Mouse (Mus musculus): ENCODE measurements around the gene Dop1b. TPM values are rescaled to one million over a fixed set of nuclear protein-coding genes. Genes with fewer than 3 reads are reported as not detected.
"Not testable (repeated sequence)": the region's sequence is repeated elsewhere in the genome, so short reads cannot be mapped to it uniquely, and the experiment has no call there.

The Dop1b gene
- polyA plus RNA-seq, 1 experiment, result 89.3 TPM

DNA sequence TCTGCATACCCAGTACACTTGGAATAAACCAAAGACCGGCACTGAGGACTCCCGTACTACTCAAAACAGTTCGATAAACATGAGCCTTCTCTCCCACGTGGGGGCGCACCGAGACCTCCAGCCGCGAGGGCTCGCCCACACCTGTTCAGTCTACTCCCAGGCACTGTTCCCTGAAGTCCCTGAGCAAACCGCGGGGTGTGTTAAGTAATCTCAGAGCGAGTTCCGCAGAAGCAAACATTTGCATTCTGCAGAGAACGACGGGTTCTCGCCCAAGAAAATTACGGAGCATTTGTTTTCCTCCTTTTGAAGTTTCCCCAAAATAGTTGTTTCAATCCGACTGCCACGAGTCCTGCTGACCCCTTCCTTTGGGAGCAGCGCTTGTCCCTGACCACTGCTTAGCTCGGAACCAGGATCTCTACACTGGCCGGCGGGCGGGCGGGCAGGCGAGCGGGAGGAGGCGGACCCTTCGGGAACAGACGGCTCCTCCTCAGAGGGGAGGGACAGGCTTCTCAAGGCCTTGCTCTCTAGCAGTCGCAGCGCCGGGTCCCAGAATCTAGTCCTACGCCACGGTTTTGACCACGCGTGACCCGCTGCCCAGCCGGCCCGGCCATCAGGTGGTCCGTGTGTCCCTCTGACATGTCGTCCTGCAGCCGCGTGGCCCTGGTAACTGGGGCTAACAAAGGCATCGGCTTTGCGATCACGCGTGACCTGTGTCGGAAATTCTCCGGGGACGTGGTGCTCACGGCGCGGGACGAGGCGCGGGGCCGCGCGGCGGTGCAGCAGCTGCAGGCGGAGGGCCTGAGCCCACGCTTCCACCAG, 28.8 kb upstream of the Dop1b start, which contains the start of gene Cbr3:
Gene Cbr3 (plus strand): TSS at position 527 of the 819 bp plus-strand sequence.
- Histone ChIP-seq H3K4me3 (ENCODE audit: insufficient read depth, low read length) (peak within 1 kb of the TSS; percentile 89), H3K4me1 (ENCODE audit: control insufficient read depth, insufficient read depth, low read length) (0 out of 2 replicates have a peak, but pooled peaks cover 2% of the 10 kb centered on the region), H3K27ac (ENCODE audit: insufficient read depth, low read length) (peak within 1 kb of the TSS; percentile 67)
- no peak for TF ChIP-seq POLR2A (IDR thresholded peaks at IDR 0.05; ENCODE audit: extremely low read depth, insufficient read depth, low read length)
- TF ChIP-seq CTCF (IDR thresholded peaks at IDR 0.05; ENCODE audit: extremely low read depth, insufficient read depth, low read length), result peak; percentile 43

- Histone ChIP-seq H3K4me1 (ENCODE audit: control insufficient read depth, insufficient read depth, low read length) (0 out of 2 replicates have a peak, but pooled peaks cover 2% of the 10 kb centered on the region), H3K4me3 (ENCODE audit: insufficient read depth, low read length) (peak overlapping the region; percentile 89), H3K27ac (ENCODE audit: insufficient read depth, low read length) (peak overlapping the region; percentile 67)
- TF ChIP-seq CTCF (IDR thresholded peaks at IDR 0.05; ENCODE audit: extremely low read depth, insufficient read depth, low read length) (no peak), POLR2A (IDR thresholded peaks at IDR 0.05; ENCODE audit: extremely low read depth, insufficient read depth, low read length) (no peak)
Observed at GRCm38 (mm10) chr16:93683508-93684236, 28.0 kb upstream of the Dop1b start.

GRCm38 (mm10) chr16:93684441-93684840, 27.3 kb upstream of the Dop1b start:
- no peak overlapping the region for H3K27ac ChIP-seq (ENCODE audit: insufficient read depth, low read length)
- 0 out of 2 replicates have a peak, but pooled peaks cover 2% of the 10 kb centered on the region for H3K4me1 ChIP-seq (ENCODE audit: control insufficient read depth, insufficient read depth, low read length)
- no peak for TF ChIP-seq POLR2A (IDR thresholded peaks at IDR 0.05; ENCODE audit: extremely low read depth, insufficient read depth, low read length)
- no peak for TF ChIP-seq CTCF (IDR thresholded peaks at IDR 0.05; ENCODE audit: extremely low read depth, insufficient read depth, low read length)
- H3K4me3 ChIP-seq (ENCODE audit: insufficient read depth, low read length), result peak overlapping the region; percentile 89; the same call in 1 of the 2 replicates

DNA sequence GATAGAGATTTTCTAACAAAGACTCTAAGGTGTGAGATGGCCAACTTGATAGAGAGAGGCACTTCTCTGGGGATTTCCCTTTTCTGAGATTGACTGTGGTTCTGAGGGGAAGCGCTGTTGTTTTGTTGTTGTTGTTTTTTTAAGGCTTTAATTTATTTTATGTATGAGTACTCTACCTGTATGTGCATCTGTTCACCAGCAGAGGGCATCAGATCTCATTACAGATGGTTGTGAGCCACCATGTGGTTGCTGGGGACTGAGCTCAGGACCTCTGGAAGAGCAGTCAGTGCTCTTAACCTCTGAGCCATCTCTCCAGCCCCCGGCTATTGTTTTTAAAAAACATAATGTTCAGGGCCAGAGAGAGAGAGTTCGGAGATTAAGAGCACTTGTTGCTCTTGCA, 25.9 kb upstream of the Dop1b start:
- not testable (repeated sequence) for H3K27ac ChIP-seq (ENCODE audit: insufficient read depth, low read length); H3K4me3 ChIP-seq (ENCODE audit: insufficient read depth, low read length); H3K4me1 ChIP-seq (ENCODE audit: control insufficient read depth, insufficient read depth, low read length)

DNA sequence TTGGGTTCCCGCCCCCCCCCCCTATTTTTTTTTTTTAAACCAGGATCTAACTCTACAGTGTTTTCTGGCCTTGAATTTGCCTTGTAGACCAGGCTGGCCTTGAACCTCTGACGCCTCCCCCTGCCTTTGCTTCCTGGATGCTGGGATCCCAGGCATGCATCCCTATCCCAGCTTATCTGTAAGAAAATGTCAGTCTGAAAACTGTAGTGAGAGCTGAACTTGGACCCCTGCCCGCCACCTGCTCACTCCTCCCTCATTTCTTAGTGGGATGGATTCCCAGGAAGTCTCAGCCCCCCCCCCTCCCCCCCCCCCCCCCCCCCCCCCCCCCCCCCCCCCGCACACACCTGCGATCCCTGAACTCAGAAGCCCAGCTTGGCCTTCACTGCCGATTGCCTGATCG, 25.3 kb upstream of the Dop1b start:
- H3K4me3 ChIP-seq (ENCODE audit: insufficient read depth, low read length), result no peak overlapping the region
- H3K27ac ChIP-seq (ENCODE audit: insufficient read depth, low read length), result no peak overlapping the region
- TF ChIP-seq POLR2A (IDR thresholded peaks at IDR 0.05; ENCODE audit: extremely low read depth, insufficient read depth, low read length) (no peak), CTCF (IDR thresholded peaks at IDR 0.05; ENCODE audit: extremely low read depth, insufficient read depth, low read length) (no peak)
- 0 out of 2 replicates have a peak, but pooled peaks cover 2% of the 10 kb centered on the region for H3K4me1 ChIP-seq (ENCODE audit: control insufficient read depth, insufficient read depth, low read length)

DNA sequence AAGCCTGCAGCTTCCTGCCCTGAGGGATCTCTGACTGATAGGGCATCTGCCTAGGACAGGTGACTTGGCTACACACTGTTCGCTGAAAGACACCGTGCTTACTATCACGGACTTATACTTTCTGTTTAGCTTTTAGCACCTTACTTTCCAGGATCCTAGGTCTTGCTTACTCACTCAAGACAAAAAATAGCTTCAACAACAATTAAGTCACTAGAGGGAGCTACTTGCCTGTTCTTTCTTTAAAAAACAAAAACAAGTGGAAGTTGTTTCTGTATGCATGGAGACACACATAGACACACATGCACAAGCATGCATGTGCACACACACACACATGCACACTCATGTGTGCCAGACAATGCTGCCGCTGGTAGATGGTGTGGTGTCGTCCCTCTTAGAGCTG, 24.8 kb upstream of the Dop1b start:
- 0 out of 2 replicates have a peak, but pooled peaks cover 2% of the 10 kb centered on the region for H3K4me1 ChIP-seq (ENCODE audit: control insufficient read depth, insufficient read depth, low read length)
- TF ChIP-seq POLR2A (IDR thresholded peaks at IDR 0.05; ENCODE audit: extremely low read depth, insufficient read depth, low read length), result no peak
- 0 out of 2 replicates have a peak, but pooled peaks have one; percentile 15 for TF ChIP-seq CTCF (IDR thresholded peaks at IDR 0.05; ENCODE audit: extremely low read depth, insufficient read depth, low read length)

GRCm38 (mm10) chr16:93691206-93691841, 20.4 kb upstream of the Dop1b start:
- no peaks in the 10 kb centered on the region for H3K4me1 ChIP-seq (ENCODE audit: control insufficient read depth, insufficient read depth, low read length)
- H3K4me3 ChIP-seq (ENCODE audit: insufficient read depth, low read length), result no peak overlapping the region
- TF ChIP-seq CTCF (IDR thresholded peaks at IDR 0.05; ENCODE audit: extremely low read depth, insufficient read depth, low read length), result no peak
- no peak for TF ChIP-seq POLR2A (IDR thresholded peaks at IDR 0.05; ENCODE audit: extremely low read depth, insufficient read depth, low read length)
- H3K27ac ChIP-seq (ENCODE audit: insufficient read depth, low read length), result no peak overlapping the region

More for the DNA sequence above, 24.8 kb upstream of the Dop1b start:
- no peak overlapping the region for H3K27ac ChIP-seq (ENCODE audit: insufficient read depth, low read length)
- H3K4me3 ChIP-seq (ENCODE audit: insufficient read depth, low read length), result no peak overlapping the region

DNA sequence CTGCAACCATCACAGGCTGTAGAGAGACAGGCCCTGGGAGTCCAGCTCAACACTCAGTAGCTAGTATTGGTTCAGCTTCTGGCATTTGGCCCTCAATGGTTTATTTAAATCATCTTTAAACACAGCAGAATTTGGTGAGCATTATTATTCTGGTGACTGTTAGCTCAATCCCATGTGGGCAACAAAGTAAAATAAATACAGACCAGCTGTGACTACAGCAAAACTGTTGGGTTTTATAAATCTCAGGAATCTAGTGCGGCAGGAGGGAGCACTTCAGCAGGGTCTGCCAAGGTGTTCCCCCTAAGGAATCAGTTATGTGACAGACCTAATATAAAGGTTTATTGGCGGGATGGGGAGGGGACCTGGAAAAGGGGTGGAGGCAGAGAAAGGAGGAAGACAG, 19.0 kb upstream of the Dop1b start:
- no peak overlapping the region for H3K27ac ChIP-seq (ENCODE audit: insufficient read depth, low read length)
- TF ChIP-seq CTCF (IDR thresholded peaks at IDR 0.05; ENCODE audit: extremely low read depth, insufficient read depth, low read length) (no peak), POLR2A (IDR thresholded peaks at IDR 0.05; ENCODE audit: extremely low read depth, insufficient read depth, low read length) (no peak)
- H3K4me3 ChIP-seq (ENCODE audit: insufficient read depth, low read length), result no peak overlapping the region
- no peaks in the 10 kb centered on the region for H3K4me1 ChIP-seq (ENCODE audit: control insufficient read depth, insufficient read depth, low read length)

DNA sequence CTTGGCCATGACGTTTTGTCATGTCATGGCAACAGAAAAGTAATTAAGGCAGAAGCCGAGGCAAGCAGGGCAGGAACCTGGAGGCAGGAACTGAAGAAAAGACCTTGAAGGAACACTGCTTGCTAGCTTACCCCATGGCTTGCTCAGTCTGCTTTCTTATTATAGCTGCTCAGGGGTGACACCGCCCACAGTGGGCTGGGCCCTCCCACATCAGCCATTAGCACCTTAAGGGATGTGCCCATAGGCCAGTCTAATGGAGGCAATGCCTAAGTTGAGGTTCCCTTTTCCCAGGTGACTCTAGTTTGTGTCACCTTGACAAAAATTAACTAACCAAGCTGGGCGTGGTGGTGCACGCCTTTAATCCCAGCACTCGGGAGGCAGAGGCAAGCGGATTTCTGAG, 4.6 kb upstream of the Dop1b start:
- Histone ChIP-seq H3K27ac (ENCODE audit: insufficient read depth, low read length) (no peak overlapping the region), H3K4me3 (ENCODE audit: insufficient read depth, low read length) (no peak overlapping the region), H3K4me1 (ENCODE audit: control insufficient read depth, insufficient read depth, low read length) (no peaks in the 10 kb centered on the region)
- TF ChIP-seq CTCF (IDR thresholded peaks at IDR 0.05; ENCODE audit: extremely low read depth, insufficient read depth, low read length) (no peak), POLR2A (IDR thresholded peaks at IDR 0.05; ENCODE audit: extremely low read depth, insufficient read depth, low read length) (no peak)
